Mouse (Mus musculus) frontal cortex, postnatal 36 days (tissue): ENCODE data around the gene Mypop.

Source experiments
- DNase-seq, 2 experiments: peaks; one replicate each; pipeline ENCODE4 v3.0.0; 2022; ENCODE audit warnings: low spot score in 2 of 2

The Mypop gene

DNA sequence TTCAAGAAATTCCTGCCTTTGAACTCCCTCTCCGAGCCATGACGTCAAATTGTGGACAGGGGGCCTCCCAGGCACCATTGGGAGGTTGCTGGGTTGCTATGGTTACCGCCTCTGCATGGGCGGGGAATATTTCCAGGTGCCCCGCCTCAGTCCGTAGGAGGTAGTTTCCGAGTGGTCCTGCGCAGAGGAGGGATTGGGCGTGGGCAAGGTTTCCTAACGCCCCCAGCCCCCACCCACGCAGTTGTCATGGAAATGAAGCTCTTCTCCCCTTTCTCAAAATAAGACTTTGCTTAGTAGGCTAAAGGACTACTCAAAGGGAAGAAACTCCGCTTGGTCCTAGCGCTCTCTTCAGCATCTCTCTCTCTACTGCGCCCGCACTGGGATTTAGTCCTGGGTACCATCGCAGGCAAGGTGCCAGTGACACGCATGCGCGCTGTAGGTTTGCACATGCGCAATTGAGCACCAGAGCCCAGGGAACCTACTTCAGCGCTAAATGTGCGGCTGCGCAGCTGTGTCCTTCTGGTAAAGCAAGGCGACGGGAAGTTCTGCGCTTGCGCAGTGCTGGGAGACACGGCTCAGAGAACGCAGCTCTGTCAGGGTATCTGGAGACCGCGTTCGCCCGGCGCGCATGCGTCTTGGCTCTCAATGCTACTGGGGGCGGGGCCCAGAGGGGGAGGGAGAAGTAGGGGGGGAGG lies at the start of gene Mypop:
TSS of gene Mypop (plus strand) at position 645 of the 695 bp plus-strand sequence.
- peak; percentile 100 for DNase-seq

DNA sequence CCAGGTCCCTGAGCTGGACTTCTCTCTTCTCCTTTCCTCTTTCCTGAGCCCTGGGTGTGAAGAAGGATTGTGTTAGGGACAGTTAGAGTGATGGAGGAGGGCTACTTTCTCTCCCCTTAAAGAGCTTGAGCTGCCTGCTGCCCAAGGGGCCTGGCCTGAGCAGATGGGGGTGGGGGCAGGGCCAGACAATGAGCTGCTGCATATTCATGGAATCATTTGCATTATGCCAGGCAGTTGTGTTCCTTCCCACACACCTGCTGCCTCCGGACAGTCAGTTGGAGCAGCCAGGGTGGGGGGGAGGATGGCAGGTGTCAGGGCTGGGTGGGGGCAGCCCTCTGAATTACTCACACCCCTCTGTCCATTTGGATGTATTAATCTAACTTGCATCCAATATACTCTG lies 48.7 kb upstream of the Mypop start:
- DNase-seq = peak; percentile 64

DNA sequence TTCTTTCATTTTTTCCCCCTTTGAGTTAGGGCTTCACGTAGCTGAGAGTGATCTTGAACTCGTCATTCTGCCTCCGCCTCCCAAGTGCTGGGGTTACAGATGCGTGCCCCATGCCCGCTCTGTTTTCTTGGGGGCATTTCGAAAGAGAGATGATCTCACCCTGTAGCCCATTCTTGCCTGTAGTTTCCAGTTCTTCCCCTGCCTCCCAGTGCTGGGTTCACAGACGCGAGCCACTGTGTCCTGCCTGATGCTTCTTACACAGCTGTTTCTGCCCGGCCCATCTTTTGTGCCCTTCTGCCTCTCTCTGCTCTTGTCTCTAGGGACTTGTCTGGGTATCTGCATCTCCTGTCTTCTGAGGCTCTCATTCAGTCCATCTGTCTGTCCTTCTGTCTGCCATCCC lies 48.2 kb upstream of the Mypop start:
- no peak for DNase-seq

DNA sequence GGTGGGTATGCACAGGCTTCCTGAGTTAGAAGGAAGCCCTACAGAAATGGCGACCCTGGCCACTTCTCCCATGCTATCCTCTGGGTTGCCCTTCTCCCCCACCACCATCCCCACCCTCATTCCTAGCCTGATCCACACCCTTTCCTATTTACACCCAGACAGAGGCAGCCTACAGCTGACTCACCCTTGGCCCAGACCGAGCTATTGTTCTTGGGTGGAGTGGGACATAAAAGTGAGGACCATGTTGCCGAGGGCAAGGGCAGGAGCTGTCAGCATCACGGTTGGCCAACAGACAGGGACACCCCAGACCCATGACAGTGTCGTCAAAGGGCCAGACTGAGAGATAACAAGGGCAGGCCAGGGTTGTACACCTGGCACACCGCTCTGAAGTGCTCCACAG lies 42.9 kb upstream of the Mypop start:
- no peak for DNase-seq

DNA sequence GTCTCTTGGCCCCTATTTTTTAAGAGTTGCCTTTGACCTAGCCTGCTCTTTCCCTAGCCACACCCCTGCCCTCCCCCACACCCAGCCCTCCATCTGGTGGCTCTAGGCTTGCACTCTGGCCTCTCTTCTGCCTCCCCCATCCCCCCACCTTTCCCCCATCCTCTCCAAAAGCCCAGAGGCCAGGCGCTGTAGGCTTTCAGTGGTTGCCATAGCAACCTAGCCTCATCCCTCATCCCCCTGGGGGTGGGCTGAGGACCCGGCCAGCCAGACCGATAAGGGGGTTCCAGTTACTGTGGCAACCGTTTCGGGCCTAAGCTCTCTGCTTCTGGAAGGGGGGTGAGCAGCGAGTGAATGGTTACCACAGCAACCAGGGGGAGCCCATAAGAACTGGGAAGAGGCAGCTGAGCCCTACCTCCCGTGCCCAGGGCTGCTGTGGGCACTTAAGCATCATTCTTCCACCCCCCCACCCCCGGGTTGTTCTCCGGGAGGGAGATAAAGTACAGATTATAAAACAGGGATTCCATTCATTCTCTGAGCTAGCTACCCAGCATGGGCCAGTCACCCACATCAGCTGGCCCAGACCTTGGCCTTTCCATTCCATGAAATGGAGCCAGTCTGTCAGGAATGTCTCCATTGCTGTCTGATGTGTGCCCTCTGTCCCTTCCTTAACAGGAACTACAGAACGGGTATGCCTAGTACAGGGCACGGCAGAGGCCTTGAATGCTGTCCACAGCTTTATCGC lies 41.1 kb upstream of the Mypop start:
- DNase-seq = no peak

DNA sequence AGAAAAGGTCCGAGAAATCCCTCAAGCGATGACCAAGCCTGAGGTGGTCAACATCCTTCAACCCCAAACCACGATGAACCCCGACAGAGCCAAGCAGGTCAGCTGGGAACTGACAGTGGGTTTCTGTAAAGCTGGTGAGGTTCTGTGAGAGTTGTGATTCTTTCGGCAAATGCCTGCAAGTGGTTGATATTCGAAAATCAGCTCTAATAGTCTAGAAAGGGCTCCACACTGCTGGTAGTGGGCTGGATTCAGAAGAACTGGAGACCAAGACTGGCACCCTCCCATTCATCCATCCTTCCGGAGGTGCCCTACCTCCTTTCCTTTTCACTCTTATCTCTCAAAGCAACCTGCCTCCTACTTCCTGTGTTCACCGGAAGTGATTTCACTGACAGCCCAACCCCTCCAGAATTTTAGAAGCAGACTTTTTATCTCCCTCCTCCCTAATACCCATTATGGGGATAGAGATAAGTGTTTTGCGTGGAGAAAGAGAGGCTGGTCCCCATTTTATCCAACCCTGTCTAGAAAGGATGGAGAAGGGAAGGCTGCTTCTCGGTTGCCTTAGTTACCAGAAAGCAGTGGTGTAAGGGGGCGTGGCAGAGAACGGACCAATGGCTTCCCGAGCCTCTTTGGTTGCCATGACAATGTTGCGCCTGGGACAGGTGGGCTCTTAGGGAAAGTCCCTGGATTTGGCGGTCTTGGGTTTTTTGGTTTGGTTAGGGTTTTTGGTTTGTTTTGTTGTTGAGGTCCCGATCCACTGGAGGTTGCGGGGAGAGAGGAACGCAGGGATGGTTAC lies 40.3 kb upstream of the Mypop start:
- no peak for DNase-seq

DNA sequence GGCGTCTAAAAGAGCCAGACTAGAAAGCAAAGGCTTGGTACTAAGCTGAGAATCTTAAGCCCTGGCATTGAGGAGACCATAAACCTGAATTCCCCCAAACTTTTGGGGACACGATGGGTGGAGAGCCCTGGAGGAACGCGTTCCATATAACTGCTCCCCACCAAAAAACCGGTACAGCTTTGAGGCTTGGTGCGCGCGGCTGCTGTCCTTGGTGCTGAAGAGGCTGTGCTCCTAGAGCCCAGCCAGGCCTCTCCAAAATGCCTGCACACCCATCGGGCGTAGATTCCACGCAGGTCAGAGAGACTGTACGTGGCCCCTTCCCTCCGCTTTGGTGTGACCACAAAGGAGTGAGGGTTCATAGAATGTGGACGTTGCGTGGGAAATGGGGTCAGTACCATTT lies 39.6 kb upstream of the Mypop start:
- no peak for DNase-seq

DNA sequence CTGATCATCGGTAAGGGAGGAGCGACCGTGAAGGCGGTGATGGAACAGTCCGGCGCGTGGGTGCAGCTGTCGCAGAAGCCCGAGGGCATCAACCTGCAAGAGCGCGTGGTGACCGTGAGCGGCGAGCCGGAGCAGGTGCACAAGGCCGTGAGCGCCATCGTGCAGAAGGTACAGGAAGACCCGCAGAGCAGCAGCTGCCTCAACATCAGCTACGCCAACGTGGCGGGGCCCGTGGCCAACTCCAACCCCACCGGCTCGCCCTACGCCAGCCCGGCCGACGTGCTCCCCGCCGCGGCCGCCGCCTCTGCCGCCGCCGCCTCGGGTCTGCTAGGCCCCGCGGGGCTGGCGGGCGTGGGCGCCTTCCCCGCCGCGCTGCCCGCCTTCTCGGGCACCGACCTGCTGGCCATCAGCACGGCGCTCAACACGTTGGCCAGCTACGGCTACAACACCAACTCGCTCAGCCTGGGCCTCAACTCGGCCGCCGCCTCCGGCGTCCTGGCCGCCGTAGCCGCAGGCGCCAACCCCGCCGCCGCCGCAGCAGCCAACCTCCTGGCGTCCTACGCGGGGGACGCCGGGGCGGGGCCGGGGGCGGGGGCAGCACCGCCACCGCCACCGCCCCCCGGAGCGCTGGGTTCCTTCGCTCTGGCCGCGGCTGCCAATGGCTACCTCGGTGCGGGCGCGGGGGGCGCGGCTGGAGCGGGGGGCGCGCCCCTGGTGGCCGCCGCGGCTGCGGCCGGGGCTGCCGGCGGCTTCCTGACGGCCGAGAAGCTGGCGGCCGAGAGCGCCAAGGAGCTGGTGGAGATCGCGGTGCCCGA lies 33.3 kb upstream of the Mypop start:
- DNase-seq = peak; percentile 60 to 66

DNA sequence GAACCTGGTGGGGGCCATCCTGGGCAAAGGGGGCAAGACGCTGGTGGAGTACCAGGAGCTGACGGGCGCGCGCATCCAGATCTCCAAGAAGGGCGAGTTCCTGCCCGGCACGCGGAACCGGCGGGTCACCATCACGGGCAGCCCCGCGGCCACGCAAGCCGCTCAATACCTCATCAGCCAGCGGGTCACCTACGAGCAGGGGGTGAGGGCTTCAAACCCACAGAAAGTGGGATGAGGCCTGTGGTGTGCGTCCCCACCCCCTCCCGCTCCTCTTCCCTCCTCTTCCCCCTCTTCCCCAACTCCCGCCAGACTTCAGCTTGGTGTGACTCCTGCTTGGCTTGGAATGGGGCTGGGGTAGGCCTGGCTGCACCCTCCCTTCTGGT lies 32.7 kb upstream of the Mypop start:
- no peak for DNase-seq

DNA sequence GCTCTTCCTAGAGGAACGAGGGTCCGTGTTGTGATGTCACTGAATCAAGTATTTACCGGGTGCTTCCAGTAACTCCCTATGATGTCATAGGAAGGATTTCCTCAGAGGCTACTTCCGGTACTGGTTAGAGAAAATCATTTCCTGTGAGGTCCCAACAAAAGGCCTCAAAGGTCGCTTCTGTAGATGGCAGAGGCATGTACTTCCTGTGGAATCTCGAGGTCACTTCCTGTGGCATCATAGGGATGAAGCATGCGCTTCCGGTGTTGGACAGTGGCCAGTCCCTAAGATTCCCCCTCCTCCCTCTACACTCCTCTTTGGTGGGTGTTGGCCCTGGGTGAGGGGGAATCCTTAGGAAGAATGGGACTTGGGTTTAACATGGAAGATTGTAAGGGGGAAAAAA lies 31.6 kb upstream of the Mypop start:
- no peak for DNase-seq

DNA sequence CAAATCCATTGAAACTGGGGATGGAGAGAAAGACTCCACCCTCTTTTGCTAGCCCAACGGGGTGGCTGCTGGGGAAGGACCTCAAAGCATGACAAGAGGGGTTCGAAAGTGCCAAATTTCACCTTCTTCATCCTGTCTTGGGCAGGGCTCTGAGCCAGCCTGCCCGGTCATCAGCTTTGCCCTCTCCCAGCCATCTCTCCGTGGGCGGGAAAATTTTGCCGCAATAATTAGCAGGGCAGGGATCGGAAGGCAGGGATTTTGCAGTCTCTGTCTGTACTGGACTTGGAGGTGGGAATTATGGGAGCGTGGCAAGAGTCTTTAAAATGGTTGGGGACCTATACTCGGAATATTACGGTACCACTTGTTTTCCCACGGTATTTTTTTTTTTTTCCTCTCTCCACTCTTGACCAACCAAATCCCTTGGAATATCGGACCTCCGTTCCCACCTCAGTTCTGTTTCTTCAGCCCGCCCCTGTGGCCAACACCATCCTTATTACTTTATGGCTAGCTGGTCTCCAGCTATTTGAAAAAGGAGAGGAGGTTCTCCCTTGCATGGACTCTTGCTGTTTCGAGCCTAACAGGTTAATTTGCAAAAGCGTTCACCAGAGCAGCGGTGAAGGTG lies 28.8 kb upstream of the Mypop start:
- no peak for DNase-seq

DNA sequence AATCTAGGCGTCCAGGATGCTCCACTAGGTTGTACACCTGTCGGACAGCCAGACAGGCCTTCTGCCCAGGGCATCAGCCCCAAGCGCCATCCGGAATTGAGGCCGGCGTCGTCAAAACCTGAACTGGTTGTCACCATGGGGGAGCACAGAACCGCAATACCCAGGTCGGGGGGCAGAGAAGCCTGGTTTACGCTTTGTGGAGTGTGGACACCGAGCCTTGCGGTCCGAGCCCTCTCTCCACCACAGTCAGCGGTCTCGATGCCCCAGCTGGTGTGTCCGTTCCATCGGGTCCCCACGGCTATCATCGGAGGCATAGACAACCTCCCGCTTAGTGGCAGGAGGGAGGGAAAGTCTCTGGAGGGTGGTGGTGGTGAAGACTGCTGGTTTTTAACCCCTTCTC lies 28.2 kb upstream of the Mypop start:
- no peak for DNase-seq

DNA sequence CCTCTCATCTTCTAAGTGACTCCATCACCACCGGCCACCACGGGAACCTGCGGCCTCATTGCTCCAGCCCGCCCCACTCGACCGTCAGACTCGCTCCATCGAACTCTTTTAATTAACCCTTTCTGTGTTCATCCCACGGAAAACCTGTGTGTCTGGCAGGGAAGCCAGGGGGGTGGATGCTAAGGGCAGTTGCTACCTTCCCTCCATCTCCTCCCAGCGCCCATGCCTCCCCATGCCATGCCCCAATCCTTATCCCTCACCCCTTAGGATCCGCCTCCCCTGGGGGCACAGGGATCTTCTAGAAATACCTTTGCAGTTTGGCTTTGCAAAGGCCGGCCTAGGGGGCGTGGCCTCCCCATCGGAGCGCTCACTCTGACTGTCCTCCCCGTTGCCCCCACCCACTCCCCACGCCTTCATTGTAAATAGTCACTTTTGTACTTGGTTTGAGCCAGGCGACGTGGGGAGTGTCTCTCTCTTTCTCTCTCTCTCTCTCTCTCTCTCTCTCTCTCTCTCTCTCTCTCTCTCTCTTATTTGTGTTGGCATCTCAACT lies 27.7 kb upstream of the Mypop start:
- no peak for DNase-seq

DNA sequence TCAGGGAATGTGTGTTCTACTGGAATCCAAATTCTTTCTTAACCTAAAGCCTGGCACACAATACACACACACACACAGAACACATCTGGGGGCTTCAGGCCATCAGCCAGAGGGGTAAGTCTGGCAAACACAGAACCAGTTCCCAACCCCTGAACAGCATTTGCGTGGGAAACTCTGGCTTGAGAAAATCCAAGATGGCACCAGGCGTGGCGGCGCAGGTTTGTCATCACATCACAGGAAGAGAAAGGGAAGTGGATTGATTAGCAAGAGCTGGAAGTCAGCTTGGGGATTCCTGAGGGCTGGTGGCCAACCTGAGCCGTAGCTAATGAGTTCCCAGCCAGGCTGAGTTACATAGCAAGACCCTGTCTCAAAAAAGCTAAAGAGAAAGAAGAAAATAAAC lies 25.7 kb upstream of the Mypop start:
- DNase-seq = no peak

DNA sequence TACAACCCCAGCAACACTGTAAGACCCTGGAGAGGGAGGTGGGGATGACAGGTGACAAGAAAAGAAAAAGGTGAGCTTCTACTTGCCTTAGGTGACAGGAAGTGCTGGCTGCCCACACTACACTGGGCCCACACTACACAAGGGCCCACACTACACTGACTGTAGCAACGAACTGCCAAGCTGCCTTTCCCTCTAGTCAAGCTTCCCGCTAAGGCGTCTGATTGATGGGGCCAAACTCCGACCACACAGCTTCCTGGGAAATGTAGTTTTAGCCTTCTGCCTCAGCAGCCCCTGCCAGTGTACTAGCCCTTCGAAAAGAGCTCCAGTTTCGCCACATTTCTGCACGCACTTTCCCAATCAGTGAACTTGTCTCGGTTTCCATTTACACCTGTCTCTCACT lies 23.4 kb upstream of the Mypop start:
- DNase-seq = no peak

DNA sequence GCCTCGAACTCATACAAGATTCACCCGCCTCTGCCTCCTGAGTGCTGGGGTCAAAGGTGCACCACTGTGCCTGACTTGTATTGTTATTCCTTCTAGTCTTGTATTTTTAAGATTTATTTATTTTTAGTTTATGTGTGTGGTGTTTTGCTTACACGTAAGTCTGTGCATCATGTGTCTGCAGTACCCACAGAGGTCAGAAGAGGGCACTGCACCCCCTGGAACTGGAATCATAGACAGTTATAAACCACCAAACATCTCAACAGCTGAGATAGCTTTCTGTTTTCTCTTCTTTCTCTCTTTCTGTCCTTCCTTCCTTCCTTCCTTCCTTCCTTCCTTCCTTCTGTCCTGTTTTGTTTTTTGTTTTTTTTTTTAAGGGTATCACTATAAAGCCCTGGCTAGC lies 20.1 kb upstream of the Mypop start:
- no peak for DNase-seq

DNA sequence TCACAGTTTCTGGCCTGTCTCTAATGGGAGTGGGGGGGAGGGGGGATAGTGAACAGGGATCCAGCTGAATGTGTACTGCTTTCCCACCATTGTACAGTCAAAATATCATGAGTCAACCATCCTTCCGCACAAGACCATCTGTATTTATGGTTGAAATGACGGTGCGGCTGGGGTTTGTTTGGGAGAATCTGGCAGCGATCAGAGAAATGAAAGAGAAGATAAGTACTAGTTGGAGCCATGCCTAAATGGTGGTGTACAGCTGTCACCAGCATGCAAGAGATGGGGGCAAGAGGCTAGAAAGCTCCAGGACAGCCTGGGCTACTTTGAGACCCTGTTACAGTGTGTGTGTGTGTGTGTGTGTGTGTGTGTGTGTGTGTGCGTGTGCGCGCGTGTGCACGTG lies 12.7 kb upstream of the Mypop start:
- DNase-seq = no peak

DNA sequence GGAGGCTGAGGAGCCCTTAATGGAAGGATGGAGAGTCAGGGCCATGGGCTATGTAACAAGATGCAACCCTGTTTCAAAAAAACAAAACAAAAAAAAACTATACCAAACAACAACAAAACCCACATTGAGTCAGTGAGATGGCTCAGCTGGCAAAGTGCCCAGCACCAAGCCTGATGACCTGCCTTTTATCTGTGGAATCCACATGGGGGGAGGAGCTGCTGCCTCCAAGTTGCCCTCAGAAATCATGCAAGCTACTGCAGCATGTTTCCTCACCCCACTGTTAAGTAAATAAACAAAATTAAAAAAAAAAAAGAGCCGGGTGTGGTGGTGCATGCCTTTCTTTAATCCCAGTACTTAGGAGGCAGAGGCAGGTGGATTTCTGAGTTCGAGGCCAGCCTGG lies 4.5 kb upstream of the Mypop start:
- no peak for DNase-seq

DNA sequence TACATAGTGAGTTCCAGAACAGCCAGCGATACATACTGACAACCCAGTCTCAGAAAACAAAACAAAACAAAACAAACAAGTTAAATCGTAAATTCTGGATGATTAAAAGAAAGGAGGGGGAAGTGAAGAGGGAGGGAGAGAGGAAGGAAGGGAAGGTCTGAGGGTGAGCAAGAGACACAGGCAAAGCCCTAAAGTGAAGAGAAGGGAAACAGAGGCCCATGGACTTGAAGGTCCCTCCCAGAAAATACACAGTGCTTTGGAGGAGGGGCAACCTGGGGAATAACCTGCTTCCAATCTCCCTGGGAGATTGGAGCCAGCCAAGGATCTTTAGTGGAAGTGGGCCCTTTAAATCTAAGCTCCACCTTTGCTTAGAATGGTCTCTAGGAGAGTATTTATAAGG lies 3.9 kb upstream of the Mypop start, which contains the start of gene Nanos2:
TSS of gene Nanos2 (plus strand) at position 301 of the 400 bp plus-strand sequence.
- DNase-seq = no peak

DNA sequence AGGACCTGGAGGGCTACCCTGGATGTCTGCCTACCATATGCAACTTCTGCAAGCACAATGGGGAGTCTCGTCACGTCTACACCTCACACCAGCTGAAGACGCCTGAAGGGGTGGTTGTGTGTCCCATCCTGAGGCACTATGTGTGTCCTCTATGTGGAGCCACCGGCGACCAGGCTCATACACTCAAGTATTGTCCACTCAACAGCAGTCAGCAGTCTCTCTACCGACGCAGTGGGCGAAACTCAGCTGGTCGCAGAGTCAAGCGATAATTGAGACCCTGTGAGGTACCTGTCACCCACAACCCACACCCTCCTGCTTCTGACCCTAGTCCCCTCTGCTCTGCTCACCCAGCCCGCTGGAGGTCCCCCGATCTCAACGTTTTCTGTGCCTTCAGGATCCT lies 3.3 kb upstream of the Mypop start:
- no peak for DNase-seq

DNA sequence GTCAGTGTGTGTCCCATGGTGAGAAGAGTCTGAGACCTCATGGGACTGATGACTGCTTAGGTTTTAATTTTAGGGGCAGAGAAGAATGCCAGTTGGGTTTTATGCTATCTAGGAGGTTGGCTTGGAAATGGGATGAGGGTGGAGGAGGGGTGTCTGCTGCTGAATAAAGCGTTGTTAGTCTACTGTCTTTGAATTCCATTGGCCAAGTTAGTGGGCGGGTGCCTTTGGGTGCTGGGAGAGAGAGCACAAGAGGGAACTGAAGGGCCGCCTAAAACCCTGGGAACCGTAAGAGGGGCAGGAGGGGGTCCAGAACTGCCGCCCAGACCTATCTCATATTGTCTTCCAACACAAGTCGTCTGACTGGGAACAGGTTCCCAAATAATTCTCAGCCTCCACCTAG lies 2.3 kb upstream of the Mypop start:
- no peak for DNase-seq
